Mouse (Mus musculus) forebrain, postnatal 0 days (tissue): ENCODE measurements around the gene Mapkap1. TPM values are rescaled to one million over a fixed set of nuclear protein-coding genes. Genes with fewer than 3 reads are reported as not detected.

Experiments used
- ATAC-seq: fragments of 200-750 bp; cut with Nextera tagmentation; 2 replicates; pipeline ENCODE4 v1.8.0; 2017; ENCODE audit warnings: mild to moderate bottlenecking, moderate library complexity
- DNase-seq: peaks from one replicate; pipeline ENCODE4 v3.0.0-alpha.2; 2015
- H3K27ac ChIP-seq: fragments of 300-500 bp; sonication (generic); 2 replicates; pipeline ENCODE4 v1.5.1; 2014; ENCODE audit warnings: low read depth, mild to moderate bottlenecking, antibody characterized with exemption, low read length, moderate library complexity, mixed read lengths
- H3K27me3 ChIP-seq: fragments of 300-500 bp; sonication (generic); 2 replicates; pipeline ENCODE4 v1.6.1; 2014; ENCODE audit warnings: mild to moderate bottlenecking, low read length, mixed read lengths; ENCODE audit not compliant: insufficient read depth
- H3K36me3 ChIP-seq: fragments of 300-500 bp; sonication (generic); 2 replicates; pipeline ENCODE4 v1.6.1; 2014; ENCODE audit warnings: mild to moderate bottlenecking, moderate library complexity; ENCODE audit not compliant: insufficient read depth
- H3K4me1 ChIP-seq: fragments of 300-500 bp; sonication (generic); 2 replicates; pipeline ENCODE4 v1.6.1; 2014; ENCODE audit warnings: antibody characterized with exemption; ENCODE audit not compliant: insufficient read depth
- H3K4me2 ChIP-seq: fragments of 300-500 bp; sonication (generic); 2 replicates; pipeline ENCODE4 v1.6.1; 2014; ENCODE audit warnings: low read depth, mild to moderate bottlenecking, moderate library complexity
- H3K4me3 ChIP-seq: fragments of 300-500 bp; sonication (generic); 2 replicates; pipeline ENCODE4 v1.5.1; 2014; ENCODE audit warnings: low read depth, low read length, mixed read lengths
- H3K9ac ChIP-seq: fragments of 300-500 bp; sonication (generic); 2 replicates; pipeline ENCODE4 v1.6.1; 2014; ENCODE audit warnings: mild to moderate bottlenecking
- H3K9me3 ChIP-seq: fragments of 300-500 bp; sonication (generic); 2 replicates; pipeline ENCODE4 v1.6.1; 2016; ENCODE audit warnings: low read length
- CTCF ChIP-seq: sonication (generic); IDR thresholded peaks from 2 replicates; pipeline ENCODE4 v1.5.1; 2016; ENCODE audit warnings: antibody characterized with exemption, control low read depth, low read depth
- WGBS: fragments of 180-500 bp; shearing (Covaris S2); extraction: QIAGEN DNeasy Blood & Tissue Kit; methylation state at CpG from one replicate; pipeline ENCODE4 v1.1.7; 2014; 5-methylcytosine and 5-hydroxymethylcytosine counted together
- polyA plus RNA-seq: library from polyadenylated mRNA; unstranded; fragments of >200 nt; fragmentation: Nextera tagmentation; extraction: Ambion mirVana; gene quantifications from 2 replicates; pipeline ENCODE4 v1.2.1, GENCODE M21; 2015
- total RNA-seq: library from RNA; depleted of rRNA; stranded (reverse); fragments of >200 nt; gene quantifications from 2 replicates; pipeline ENCODE4 v1.2.3, GENCODE M21; 2014

Gene Mapkap1
- total and polyA plus RNA-seq, 2 experiments from 2014 or later = 102 TPM

DNA sequence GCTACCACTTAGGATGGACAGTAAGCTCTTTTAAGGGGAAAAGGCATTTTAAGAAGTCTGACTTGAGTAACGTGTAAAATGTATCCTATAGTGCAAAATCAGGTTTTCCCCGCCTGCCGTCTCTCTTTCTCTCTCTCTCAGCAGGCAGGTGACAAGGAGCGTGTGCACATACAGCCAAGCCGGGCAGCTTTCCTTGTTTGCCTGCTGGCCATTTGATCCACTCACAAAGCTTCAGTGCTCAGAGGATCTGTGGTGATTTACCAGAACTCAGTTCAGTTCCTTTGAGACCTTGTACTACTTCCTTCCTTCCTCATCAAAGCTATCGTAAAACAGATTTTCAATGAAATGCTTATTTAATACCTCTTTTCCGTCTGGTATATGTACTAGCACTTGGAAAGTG lies 137.0 kb downstream of the Mapkap1 start:
- no peak overlapping the region for H3K9ac ChIP-seq
- DNase-seq = no peak
- H3K9me3 ChIP-seq = no peaks in the 10 kb centered on the region
- H3K27ac ChIP-seq = no peak overlapping the region
- ATAC-seq = no peak
- 37% methylated on average over 7 of the region's 7 CpGs for WGBS
- no peaks in the 10 kb centered on the region for H3K36me3 ChIP-seq
- H3K4me2 ChIP-seq = no peak overlapping the region
- H3K4me1 ChIP-seq = peaks cover 23% of the 10 kb centered on the region
- H3K4me3 ChIP-seq = no peak overlapping the region
- no peaks in the 10 kb centered on the region for H3K27me3 ChIP-seq
- TF ChIP-seq CTCF = no peak

DNA sequence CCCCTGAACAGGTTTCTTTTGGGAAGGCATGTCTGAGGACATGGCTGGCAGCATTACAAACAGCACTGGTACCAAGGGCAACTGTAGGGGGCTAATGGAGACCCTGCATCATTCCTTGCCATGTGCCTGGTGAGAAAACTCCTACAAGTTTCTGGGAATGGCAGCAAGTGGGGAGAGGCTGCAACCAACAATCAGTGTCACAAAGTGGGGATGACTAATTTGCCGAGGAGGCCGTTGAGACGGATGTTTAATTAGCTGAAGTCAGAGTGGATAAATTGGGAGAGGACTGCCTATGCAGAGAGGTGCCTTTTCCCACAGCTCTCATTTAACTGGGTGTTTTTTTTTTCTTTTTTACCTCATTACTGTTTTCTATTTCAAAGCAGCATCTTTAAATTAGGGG lies 137.4 kb downstream of the Mapkap1 start:
- H3K9ac ChIP-seq = no peak overlapping the region
- TF ChIP-seq CTCF = no peak
- H3K36me3 ChIP-seq = no peaks in the 10 kb centered on the region
- peaks cover 23% of the 10 kb centered on the region for H3K4me1 ChIP-seq
- H3K27me3 ChIP-seq = no peaks in the 10 kb centered on the region
- no peaks in the 10 kb centered on the region for H3K9me3 ChIP-seq
- ATAC-seq (no peak), DNase-seq (no peak)
- 16% methylated on average over 3 of the region's 3 CpGs for WGBS
- H3K4me3 ChIP-seq = no peak overlapping the region
- no peak overlapping the region for H3K4me2 ChIP-seq
- no peak overlapping the region for H3K27ac ChIP-seq

DNA sequence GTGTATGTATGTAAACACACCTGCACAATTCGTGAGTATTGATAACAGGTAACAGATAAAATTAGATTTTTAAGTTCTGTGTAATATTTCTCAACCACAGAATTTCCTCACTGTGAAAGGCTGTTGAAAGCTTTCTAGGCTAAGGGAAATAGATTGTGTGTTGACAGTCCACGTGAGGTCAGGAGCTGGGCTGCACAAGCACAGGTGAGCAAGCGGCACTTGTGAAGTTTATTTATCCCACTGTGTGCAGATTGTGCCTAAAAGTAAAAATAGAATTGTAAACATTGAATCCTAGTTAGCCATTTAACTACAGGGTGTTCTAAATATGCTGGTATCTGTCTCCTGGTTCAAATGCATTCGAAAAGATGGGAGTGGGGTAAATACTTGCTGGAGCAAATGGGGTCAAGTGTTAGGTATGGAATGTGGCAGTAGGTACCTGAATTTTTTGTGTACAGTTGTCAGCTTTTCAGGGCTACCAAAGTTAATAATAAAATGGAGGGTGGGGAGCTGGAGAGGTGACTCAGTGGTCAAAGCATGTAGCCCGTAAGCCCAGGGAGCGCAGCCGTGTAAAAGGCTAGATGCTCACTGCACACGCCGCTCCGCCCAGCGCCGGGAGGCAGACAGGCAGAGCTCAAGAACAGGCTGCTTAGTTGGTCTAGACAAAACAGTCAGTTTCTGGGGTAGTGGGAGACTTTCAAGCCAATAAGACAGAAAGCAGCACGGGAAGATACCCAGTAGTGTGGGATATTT lies 138.2 kb downstream of the Mapkap1 start:
- Histone ChIP-seq H3K4me1 (peaks cover 23% of the 10 kb centered on the region), H3K4me2 (no peak overlapping the region), H3K36me3 (no peaks in the 10 kb centered on the region), H3K9me3 (no peaks in the 10 kb centered on the region), H3K9ac (no peak overlapping the region), H3K27me3 (no peaks in the 10 kb centered on the region), H3K4me3 (no peak overlapping the region), H3K27ac (no peak overlapping the region)
- 90% methylated on average over 13 of the region's 13 CpGs for WGBS
- TF ChIP-seq CTCF = no peak
- ATAC-seq (no peak), DNase-seq (no peak)

DNA sequence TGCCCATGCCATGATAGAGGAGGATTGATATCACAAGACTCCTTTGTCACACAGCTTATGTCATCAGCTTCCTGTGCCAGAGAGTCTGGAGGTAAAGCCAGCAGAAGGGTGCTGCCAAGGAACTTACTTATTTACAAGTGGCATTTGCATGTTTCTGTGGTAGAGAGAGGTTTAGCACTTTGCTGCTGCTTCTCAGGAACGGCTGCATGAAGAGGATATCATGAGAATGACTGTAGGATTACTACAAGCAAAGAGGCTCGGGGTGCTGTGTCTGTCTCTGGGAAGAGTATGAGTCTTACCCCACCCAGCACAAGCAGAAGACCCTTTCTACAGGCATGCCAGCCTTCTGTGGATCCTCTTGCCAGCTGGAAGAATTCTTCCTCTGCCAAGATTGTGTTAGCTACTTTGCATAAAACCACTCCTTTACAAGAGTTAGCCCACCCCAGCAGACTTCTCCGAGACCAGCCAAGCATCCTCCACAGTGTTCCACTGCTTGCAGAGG lies 139.7 kb downstream of the Mapkap1 start:
- TF ChIP-seq CTCF = no peak
- ATAC-seq = peak; percentile 92
- Histone ChIP-seq H3K9me3 (no peaks in the 10 kb centered on the region), H3K27ac (0 out of 2 replicates have a peak overlapping the region, but pooled peaks have one; percentile 16), H3K9ac (no peak overlapping the region), H3K36me3 (no peaks in the 10 kb centered on the region), H3K4me3 (no peak overlapping the region), H3K27me3 (no peaks in the 10 kb centered on the region), H3K4me2 (no peak overlapping the region), H3K4me1 (peaks cover 23% of the 10 kb centered on the region)
- WGBS = 34% methylated on average over 3 of the region's 3 CpGs
- DNase-seq = peak; percentile 82

DNA sequence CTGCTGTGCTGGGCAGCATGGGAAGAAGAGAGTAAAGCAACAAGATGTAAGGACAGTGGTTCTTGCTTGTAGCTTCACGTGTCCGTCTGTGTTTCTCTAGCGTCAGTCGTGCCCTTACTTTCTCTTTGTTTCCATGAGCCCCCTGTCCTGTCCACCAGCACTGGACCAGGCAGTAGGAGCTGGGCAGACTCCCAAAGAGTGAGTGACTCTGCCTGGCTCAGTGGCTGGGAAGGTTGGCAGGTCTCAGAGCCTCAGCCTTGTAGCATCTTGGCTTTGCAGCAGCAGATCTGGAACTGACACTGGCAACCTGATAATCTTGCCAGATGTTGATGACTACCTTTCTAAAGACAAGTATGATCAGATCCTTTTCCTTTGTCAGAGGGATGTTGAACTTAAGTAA lies 140.9 kb downstream of the Mapkap1 start:
- ATAC-seq (no peak), DNase-seq (no peak)
- Histone ChIP-seq H3K27ac (no peak overlapping the region), H3K9me3 (no peaks in the 10 kb centered on the region), H3K36me3 (no peaks in the 10 kb centered on the region), H3K4me2 (no peak overlapping the region), H3K4me1 (peaks cover 23% of the 10 kb centered on the region), H3K9ac (no peak overlapping the region), H3K27me3 (no peaks in the 10 kb centered on the region), H3K4me3 (no peak overlapping the region)
- TF ChIP-seq CTCF = no peak
- 76% methylated on average over 4 of the region's 4 CpGs for WGBS

DNA sequence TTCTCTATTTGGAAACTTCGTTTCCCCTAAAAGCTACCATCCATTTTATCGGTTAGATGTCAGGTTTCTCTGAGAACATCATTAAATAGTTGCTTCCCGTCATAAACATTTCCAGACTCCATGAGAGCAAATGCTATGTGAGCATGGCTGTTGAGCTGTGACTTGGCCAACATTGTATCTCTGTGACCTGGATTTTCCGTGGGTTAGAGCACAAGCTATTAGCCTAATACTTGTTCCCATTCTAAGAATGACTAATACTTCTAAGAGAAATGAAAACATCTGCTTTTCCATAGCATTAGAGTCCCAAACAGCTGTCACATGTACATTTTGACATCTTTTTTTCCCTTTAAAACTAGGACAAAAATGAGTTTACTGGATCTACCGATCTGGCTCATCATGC lies 142.4 kb downstream of the Mapkap1 start:
- Histone ChIP-seq H3K27ac (no peak overlapping the region), H3K9me3 (no peaks in the 10 kb centered on the region), H3K9ac (no peak overlapping the region), H3K4me1 (peaks cover 17% of the 10 kb centered on the region), H3K4me3 (no peak overlapping the region), H3K27me3 (no peaks in the 10 kb centered on the region), H3K36me3 (no peaks in the 10 kb centered on the region), H3K4me2 (no peak overlapping the region)
- TF ChIP-seq CTCF = no peak
- DNase-seq (no peak), ATAC-seq (no peak)
- WGBS = 90% methylated on average over 5 of the region's 5 CpGs

DNA sequence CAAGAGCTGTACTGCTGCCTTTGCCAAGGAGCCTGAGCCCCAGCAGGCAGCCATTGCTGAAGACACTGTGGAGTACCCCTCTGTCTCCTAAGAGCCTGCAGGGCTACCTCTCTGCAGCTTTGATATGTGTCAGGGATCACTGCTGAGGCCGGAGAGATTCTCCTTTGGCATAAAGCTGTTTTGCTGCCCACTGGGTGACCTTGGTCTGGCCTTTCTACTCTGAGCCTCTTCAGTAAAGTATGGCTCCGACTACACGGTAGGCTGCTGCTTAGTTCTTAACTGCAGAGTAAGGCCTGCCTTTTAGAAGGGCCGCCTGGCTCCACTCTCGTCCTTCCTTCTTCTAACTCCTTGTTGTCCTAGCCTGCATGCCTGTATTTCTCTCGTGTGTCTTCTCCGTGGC lies 142.9 kb downstream of the Mapkap1 start:
- Histone ChIP-seq H3K9ac (no peak overlapping the region), H3K9me3 (no peaks in the 10 kb centered on the region), H3K36me3 (no peaks in the 10 kb centered on the region), H3K27me3 (no peaks in the 10 kb centered on the region), H3K4me2 (no peak overlapping the region), H3K27ac (no peak overlapping the region), H3K4me1 (peaks cover 16% of the 10 kb centered on the region), H3K4me3 (no peak overlapping the region)
- ATAC-seq (no peak), DNase-seq (no peak)
- TF ChIP-seq CTCF = no peak
- WGBS = 66% methylated on average over 7 of the region's 7 CpGs
